Mouse (Mus musculus) c-Kit-positive CD71-negative TER-119-negative erythroid progenitor cells, embryonic 14.5 days (primary cell): ENCODE results near the gene Sipa1l3.

Source experiments
- DNase-seq: peaks from one replicate; pipeline ENCODE4 v3.0.0-alpha.2; 2013; ENCODE audit warnings: low read depth

Gene Sipa1l3

DNA sequence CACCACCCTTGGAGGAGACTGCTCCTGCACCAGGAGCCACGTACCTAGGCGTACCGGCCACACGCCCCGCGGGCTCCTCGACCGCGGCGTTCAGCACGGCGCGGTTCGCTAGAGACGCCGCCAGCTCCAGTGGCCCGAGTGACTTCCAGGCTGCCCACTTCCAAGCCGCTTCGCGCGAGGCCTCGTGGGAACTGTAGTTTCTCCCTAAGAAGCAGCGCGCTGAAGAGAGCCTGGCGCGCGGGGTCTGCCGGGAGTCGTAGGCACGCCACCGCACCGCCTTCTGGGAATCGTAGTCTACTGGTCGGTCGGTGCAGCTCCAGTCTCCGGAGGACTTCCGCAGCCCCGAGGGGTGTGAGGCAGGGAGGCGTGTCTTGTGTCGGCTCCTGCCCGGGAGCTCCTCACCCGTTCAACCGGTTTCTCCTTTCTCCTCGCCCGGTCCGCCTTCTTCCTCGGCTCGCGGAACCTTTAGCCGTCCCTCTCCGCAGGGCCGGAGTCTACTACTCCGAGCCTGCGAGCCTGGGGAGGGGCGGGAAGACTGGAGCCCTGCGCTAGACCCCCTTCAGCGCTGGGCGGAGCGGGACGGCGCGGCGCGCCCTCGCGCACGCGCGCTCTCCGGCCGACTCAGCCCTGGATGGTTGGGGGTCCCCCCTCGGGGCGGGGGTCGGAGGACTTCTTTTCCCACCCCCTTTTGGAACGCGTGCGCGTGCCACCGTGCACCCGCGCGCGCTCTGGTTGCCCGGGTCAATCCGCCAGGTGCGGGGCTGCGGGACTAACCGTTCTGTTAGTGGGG, at the start of gene Sipa1l3:
Gene Sipa1l3, minus strand, starts transcription at position 221 of the 790 bp plus-strand sequence.
- DNase-seq: peak; percentile 92

DNA sequence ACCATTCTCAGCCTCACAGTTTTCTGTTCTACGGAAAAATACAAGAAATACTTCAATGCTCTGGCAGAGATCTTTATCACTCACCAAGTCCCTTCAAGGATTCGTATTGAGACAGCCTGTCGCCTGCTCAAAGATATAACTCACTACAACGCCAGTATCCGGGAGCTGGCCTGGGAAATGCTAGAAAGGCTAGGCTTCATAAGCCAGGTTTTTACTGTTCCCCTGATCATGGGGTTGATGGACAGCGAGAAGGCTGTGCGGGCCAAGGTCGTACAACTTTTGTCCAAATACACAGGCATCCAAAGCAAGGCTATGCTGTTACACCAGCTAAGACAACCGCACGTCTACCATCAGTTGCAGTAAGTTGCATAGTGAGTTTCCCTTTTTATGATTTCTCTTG, 44.6 kb upstream of the Sipa1l3 start:
- DNase-seq: no peak

DNA sequence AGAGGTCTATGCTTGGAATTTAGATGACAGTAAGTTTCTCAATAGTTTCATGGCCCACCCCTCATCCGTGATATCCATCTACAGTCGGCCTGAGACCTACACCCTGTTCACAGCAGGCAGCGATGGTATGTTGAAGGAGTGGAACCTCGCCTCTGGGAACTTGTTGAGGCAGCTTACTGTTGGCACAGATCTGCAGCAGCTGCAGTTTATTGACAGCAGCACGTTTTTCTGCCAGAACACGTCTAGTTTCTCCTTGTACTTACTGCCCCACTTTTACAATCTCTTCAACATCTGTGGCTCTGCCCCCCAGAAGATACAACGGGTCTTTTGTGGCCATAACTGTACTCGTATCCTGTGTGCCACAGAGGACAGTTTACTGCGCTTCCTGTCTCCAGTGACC, 42.6 kb upstream of the Sipa1l3 start:
- DNase-seq: no peak

DNA sequence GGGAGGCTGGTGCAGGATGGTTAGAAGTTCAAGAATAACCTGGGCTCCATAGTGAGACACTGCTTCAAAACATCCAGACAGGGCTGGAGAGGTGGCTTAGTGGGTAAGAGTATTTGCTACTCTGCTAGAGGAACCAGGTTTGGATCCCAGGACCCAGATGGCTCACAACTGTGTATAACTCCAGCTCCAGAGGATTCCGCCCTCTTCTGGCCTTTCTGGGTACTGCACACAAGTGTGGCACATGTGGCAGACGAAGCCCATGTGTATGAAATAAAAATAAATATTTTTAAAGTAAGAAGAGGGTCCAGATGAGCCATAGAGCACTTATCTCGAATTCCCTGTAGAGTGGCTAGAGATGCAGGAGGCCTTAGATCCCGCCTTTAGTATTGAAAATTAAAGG, 40.8 kb upstream of the Sipa1l3 start:
- peak; percentile 6 for DNase-seq

DNA sequence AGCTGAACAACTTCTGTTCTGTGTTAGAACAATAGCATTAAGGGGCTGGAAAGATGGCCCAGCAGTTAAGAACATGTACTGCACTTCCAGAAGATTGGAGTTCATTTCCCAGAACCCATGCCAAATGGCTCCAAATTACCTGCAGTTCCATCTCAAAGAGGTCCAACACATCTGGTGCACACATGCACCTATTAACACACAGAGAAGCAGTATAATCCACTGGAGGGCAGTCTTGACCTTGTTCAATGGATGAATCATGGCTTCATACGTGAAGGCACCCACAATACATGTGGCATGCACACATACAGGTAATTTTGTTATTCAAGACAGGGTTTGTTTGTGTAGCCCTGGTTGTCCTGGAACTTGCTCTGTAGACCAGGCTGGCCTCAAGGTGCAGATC, 40.3 kb upstream of the Sipa1l3 start:
- DNase-seq: no peak

DNA sequence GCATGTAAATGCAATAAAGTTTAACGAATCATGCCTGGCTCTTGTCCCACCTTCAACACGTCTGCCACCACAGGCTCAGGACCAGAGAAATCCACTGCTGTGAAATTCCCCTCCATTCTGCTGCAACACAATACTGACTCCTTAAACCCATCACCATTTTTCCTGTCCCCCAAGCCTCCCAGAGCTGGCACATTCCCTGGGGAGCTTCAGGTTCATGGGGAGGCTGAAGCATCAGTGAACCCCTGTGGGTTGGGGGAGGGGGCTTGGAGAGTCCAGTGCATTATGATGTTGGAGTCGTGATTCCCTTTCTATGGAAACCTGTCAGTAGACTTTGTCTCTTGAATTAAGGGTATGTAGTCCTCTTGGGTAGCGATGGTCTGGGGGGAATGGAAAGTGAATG, 37.8 kb upstream of the Sipa1l3 start:
- no peak for DNase-seq

DNA sequence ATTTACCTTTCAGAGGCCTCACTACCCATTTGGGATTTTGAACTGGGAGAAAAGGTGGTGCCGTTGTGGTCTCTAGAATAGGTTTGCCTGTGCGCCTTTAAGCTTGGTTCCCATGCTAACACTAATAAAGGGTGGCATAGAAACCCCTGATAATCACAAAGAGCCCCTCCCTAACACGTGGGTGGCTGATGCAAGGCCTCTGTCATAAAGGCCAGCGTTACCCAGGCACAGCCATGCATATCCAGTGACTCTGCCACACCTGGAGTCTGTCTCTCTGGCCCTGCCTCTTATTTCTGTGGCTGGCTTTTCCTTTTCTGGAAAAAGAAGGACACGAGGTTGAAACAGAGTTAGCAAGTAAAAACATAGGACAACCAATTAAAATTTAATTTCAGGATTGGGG, 37.1 kb upstream of the Sipa1l3 start:
- DNase-seq: no peak

DNA sequence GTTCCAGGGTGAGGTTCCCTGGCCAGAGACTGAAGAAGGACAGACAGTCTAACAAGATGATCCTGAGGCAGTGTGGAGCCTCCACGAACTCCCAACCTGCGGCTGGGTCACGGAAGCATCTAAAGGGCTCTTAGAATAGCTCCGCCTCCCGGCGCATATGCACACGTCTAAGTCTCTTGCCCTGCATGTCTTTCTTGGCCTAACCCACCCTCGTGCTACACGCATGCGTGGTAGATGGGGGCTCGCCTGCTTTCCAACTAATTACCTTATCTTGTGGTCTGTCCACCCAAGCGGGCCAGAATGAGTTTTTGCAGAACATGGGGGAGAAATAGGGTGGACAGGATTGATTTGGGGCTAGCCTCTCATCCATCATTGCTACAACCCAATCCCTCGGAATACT, 36.6 kb upstream of the Sipa1l3 start:
- no peak for DNase-seq

DNA sequence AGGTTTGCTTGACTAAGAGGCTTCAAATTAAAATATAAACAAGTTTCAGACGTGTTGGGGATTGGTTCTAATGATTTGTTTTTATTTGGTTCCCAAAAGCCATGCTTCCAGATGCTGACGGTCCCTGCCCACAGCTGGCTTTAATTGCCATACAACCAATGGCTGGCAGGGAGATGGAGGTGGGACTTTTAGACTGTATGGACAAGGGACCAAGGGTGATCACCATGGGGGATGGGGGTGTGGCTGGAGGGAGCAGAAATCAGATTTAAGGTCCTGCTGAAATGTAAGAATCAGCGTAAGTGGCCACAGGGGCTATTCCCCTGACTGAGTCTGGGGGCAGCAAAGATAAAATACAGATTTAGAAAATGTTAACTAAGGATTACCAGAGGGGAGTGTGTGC, 32.2 kb upstream of the Sipa1l3 start:
- no peak for DNase-seq

DNA sequence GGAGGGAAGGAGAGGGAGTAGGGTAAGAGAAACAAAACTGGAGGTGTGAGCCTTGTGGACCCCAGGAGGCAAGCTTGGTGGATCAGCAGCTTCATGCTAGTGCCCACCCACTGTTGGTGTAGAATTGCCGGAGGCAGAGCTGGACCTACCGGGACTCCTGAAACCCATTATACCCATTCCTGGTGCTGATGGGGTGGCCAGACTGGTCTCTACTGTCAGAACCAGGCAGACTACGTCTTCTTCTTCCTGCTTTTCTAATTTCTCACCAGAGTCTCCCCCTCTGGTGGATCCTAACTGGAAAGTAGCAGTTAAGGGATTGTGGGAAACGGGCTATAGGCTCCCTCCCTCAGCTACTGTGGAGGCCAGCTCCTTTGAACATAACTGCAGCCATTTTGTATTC, 23.2 kb upstream of the Sipa1l3 start:
- DNase-seq: no peak

DNA sequence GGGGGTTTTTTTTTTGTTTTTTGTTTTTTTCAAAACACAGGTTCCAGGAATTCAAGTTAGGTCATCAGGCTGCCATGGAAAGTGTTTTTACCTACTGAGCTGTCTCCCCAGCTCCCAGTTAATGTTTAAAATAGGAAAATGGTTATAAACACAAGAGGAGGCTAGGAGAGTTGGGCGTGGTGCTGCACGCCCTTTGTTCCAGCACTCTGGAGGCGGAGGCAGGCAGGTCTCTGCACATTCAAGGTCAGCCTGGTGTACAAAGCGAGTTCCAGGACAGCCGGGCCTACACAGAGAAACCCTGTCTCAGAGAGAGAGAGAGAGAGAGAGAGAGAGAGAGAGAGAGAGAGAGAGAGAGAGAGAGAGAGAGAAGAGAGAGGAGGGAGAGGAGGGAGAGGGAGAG, 22.7 kb upstream of the Sipa1l3 start:
- DNase-seq: no peak

DNA sequence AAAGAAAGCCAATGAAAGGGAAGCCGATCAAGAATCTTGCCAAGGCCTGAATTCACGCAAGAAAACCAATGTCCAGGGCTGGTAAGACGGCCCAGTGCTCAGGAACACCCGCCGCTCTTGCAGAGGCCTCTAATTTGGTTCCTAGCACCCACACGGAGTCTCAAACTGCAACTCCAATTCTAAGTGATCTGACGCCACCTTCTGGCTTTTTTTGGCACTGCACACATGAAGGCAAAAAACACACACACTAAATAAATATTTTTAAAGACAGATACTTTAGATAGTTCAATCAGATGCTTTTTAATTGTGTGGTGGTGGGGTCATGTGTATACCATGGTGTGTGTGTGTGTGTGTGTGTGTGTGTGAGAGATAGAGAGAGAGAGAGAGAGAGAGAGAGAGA, 22.2 kb upstream of the Sipa1l3 start:
- DNase-seq: no peak

DNA sequence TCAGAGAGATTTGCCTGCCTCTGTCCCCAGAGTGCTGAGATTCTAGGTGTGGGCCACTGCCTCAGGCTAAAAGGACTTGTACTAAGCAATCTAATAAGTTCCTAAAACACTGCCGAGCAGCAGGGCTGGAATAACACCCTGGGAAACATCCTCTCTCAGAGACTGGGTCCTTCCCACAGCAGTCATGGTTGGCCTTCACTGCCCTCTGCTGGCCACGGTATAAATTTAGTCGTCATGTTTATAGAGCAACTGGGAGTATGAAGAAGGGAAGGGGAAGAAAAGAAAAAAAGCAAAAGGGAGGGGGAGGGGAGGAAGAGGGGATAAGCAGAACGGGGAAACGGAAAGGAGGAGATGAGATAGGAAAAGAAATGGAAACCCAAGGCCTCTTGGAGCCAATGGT, 5.3 kb upstream of the Sipa1l3 start:
- peak; percentile 53 for DNase-seq

DNA sequence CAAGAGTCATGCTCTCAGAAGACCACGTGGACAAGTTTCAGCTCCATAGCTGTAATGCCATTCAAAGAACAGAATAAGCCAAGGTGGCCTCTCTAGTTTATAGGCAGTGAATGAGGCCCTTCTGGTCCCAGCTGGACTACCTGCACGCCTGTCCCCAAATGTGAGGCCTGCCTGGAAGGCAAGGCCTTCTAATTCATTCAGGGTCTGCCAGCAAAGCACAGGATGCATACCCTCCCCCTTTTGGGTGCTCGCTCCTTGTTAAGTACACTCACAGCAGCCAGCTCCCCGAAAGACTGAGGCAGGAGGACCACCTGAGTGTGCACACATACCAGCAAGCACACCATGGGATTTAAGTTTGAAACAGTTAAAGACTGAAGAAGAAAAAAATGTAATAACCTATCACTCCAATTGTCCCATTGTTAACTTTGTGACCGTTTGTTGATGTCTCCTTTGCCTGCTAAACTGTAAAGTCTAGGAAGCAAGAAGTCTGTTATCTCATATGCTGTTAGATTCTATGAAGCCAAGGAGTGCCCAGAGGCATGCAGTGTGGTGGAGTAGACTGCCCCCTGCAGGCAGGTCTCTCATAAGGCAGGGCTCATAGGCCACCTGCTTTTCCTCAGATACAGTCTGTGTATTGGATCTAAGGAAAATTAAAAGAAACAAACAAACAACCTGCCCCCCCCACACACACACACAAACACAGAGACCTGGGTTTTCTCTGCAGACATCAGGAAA, 3.6 kb upstream of the Sipa1l3 start:
- peak; percentile 74 for DNase-seq

DNA sequence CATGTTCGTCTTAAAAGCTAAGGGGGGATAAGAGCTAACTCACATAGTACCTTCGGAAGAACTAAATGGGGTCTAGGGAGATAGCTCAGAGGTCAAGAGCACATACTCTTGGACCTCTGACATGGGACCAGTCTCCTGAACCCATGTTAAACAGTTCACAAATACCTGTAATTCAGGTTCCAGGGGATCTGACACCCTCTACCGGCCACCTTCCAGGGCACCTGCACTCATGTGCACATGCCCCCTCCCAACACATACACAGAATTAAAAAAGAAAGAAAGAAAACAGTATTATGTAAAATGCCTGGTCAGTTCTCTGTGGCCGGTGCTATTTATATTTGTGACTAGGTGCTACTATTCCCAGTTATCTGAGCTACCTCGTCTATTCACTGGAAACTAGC, 2.9 kb upstream of the Sipa1l3 start:
- no peak for DNase-seq

DNA sequence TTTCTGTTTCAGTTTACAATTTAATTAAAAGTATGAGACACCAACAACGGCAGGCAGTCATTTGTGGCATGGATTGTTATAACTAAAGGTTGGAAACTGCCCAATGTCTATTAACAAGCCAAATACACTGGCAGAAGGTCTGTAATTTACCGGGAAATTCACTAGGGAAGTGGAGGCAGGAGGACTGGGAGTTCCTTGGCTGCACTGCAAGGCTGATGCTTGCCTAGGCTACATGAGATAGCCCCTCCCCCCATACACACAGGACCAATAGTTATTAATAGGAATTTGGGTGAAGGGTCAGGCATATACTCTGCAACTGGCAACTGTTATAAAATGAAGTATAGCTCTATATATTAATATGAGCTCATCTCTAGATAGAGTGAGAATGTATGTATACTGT, 2.4 kb upstream of the Sipa1l3 start:
- DNase-seq: no peak

DNA sequence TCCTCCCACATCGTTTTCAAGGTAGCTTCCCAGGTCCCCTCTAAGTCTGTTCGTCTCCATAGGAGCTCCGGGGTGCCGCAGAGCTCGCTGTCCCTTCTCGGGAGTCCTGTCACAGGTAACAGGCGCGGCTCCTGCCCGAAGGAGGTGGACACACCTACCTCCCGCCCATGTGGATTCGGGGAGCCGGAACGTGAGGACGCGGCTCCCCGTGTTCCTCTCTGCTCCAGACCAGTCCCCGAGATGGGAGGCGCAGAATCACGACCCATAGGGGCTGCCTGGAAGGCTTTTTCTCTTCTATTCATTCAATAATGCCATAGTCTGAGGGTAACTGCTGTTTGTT, 740 bp upstream of the Sipa1l3 start:
- no peak for DNase-seq

DNA sequence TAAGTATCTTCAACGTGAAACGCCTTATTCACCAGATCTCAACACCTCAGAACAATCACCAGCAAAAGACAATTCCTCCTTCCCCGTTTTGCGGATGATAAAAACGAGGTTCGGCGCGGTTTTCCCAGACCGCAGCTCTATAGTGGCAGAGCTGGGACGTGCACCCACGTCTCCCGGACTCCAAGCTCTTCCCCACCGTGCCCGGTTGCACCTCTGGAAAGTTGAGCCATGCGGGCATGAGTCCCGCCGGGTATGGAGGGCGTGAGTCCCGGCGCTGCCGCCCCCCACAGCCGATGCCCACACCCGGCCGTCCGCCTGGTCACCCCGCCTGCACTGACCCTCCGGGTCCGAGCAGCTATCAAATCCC, 404 bp downstream of the Sipa1l3 start:
- DNase-seq: no peak

DNA sequence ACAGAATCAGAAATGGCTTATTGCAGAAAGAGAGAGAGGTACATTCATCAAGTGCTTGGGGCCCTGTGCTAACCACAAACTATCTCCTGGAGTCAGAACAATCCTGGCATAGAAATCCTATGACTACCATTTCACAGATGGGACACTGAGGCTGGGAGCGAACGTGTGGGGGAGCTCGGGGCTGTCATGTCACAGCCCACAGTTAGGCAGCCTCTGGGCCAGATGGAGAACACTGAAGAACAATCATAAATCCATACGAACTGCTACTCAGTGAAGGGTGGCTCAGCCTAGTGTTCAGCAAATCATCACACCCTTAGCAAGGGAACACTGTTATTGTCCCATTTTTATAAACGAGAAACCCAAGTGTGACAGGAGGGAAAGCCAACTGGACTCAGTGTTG, 1.3 kb downstream of the Sipa1l3 start:
- no peak for DNase-seq

DNA sequence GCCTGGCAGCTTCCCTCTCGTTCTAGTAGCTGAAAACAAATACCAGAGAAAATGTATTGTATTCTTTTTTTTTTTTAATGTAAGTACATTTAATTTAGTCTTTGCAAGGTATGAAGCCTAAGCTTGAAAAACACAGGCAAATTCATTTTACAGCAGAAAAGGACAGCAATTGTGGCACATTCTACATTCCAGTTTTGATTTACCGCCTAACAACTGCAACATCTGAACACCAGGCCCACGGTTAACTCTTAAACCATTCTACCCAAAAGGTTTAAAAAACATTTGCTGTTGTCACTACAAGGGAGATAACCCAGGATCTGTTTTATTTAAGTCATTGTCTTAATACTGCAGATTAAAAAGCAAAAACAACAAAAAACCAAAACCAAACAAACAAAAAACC, 2.8 kb downstream of the Sipa1l3 start:
- no peak for DNase-seq

DNA sequence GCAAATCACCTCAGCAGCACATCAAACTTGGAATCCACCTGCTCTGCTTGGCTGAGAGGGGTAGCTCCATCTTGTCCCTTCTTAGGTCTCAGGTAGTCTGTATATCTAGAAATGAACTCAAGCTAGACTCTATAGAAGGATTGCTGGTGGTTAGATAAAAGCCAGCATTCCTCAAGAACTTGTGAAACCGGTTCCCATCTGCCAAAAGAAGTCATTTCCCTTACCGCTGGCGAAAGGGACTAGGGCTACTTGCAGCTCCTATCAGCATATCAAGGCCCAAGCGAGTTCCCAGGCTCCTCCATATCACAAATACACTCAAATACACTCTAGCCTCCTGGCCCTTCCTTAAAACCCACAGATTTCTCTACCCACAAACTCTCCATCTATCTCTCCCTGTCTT, 5.7 kb downstream of the Sipa1l3 start:
- DNase-seq: no peak

DNA sequence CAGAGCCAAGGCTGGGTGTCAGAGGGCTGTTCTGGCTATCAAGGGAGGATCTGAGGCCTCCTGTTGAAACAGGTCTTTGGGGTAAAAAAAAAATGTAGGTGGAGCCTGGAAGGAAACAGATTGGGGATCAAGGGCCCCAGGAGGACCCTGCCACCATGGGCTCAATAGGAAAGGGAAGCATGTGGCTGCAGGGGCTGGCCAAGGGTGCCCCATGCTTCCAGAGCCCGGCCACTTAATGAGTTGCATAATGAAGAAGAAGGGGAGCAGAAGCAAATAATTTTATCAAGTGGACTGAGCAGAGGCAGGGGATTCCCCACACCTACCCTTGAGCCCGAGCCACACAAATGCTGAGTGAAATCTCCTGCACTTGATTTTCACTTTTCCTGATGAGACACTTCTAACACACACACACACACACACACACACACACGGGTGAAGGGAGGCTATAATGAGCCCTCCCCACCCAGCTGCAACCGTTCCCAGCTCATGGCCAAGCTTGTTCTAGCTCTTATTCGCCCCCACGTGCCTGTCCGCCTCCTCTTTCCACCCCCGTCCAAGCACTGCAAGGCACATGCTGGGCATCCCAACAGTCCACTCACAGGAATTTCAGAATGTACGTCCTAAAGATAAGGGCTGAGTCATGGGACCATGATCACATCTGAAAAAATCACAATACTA, 6.7 kb downstream of the Sipa1l3 start:
- no peak for DNase-seq

DNA sequence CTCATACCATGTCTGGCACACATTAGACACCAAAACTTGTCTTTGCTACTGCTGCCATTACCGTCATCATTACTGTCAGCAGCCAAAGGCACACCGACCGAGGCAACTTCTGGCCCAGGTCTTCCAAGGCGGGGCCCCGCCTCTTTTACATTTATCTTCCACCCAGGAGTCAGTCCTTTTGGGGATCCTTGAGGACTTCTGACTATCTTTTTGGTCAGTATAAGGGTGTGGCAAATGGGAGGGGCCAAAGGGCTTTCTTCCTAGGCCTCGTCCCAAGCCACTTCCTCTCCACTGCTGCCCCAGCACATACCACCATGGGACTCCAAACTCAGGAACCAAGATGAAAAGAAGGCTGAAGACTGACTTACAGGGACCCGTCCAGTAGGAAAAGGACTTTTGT, 9.9 kb downstream of the Sipa1l3 start:
- no peak for DNase-seq
